Mouse (Mus musculus): Measurements from ENCODE around the gene Gadl1.

- no peak for TF ChIP-seq GABPA (IDR thresholded peaks at IDR 0.05; ENCODE audit: low read depth, low read length)
- TF ChIP-seq CTCF (IDR thresholded peaks at IDR 0.05 in 2 of 3, conservative IDR thresholded peaks at IDR 0.05 in 1 of 3; ENCODE audit: control insufficient read depth in 1 of 3, insufficient read depth in 1 of 3, low read depth in 2 of 3, low read length in 3 of 3, poor library complexity in 1 of 3, severe bottlenecking in 1 of 3), result no peak
- TF ChIP-seq USF1 (IDR thresholded peaks at IDR 0.05; ENCODE audit: low read depth, low read length), result no peak
- TF ChIP-seq USF2 (IDR thresholded peaks at IDR 0.05; ENCODE audit: borderline replicate concordance in 1 of 2, insufficient read depth in 1 of 2, low read depth in 1 of 2, low read length in 2 of 2), result no peak
- TF ChIP-seq POLR2A (IDR thresholded peaks at IDR 0.05; ENCODE audit: control insufficient read depth in 1 of 2, insufficient read depth in 1 of 2, low read depth in 1 of 2, low read length in 2 of 2, poor library complexity in 1 of 2), result no peak
- no peak for TF ChIP-seq CHD2 (IDR thresholded peaks at IDR 0.05; ENCODE audit: low read length)
- TF ChIP-seq ETS1 (IDR thresholded peaks at IDR 0.05; ENCODE audit: low read depth, low read length), result no peak
- no peak for TF ChIP-seq GATA1 (IDR thresholded peaks at IDR 0.05; ENCODE audit: low read depth, low read length)
- TF ChIP-seq POLR2AphosphoS2 (IDR thresholded peaks at IDR 0.05; ENCODE audit: low read length), result no peak
- no peak for TF ChIP-seq BHLHE40 (IDR thresholded peaks at IDR 0.05; ENCODE audit: borderline replicate concordance, low read depth, low read length)
- no peak for TF ChIP-seq CHD1 (IDR thresholded peaks at IDR 0.05; ENCODE audit: low read depth, low read length)
- no peak for TF ChIP-seq EP300 (IDR thresholded peaks at IDR 0.05; ENCODE audit: low read depth in 1 of 2, low read length in 2 of 2)
- TF ChIP-seq MYC (IDR thresholded peaks at IDR 0.05; ENCODE audit: low read depth, low read length), result no peak
These were observed 85.5 kb downstream of the Gadl1 start for GRCm38 (mm10) chr9:115994772-115995171.
